Mouse (Mus musculus) monocyte, adult 2 months (primary cell): ENCODE measurements around the gene Hhat.

Experiments used
- DNase-seq, 2 experiments: peaks; one replicate each; pipeline ENCODE4 v3.0.0; 2022; ENCODE audit warnings: low spot score in 2 of 2, low read depth in 1 of 2

The Hhat gene

DNA sequence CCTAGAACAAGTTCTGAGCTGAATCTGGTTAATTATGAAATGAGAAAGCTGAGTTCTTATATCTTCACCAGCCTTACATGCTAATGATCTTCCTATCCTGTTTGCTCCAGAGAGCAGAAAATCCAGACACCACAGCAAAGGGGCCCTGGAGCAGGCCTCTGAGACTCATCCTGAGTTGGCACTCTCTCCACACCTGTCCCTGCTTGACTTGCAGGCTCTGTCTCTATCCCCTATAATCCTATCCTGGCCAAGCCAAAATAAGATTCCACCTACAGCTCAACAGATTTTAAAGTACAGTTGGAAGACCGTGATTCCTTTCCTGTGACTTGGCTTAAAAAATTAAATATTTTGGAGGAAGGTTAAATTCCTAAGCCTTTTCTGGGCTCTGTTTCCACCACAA is 322.5 kb downstream of the Hhat start:
- DNase-seq = no peak

DNA sequence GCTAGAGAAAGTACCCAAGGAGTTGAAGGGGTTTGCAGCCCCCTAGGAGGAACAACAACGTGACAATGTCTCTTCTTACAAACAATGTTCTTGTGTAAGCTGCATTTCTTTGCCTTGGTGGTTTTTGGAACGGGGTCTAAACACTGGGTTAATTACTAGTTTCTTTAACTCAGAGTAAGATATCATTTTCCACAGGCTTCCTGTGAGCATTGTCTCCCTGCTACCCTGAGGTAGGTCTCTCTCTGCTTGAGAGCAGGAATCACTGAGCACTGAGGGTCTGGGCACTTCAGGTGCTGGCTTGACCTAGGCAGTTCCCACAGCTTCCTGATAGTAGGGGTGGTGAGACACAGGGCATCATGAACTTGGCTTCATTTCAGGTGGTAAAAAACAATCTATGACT is 323.4 kb downstream of the Hhat start:
- DNase-seq = no peak
